Mouse (Mus musculus): ENCODE results near the gene Med1.

DNA sequence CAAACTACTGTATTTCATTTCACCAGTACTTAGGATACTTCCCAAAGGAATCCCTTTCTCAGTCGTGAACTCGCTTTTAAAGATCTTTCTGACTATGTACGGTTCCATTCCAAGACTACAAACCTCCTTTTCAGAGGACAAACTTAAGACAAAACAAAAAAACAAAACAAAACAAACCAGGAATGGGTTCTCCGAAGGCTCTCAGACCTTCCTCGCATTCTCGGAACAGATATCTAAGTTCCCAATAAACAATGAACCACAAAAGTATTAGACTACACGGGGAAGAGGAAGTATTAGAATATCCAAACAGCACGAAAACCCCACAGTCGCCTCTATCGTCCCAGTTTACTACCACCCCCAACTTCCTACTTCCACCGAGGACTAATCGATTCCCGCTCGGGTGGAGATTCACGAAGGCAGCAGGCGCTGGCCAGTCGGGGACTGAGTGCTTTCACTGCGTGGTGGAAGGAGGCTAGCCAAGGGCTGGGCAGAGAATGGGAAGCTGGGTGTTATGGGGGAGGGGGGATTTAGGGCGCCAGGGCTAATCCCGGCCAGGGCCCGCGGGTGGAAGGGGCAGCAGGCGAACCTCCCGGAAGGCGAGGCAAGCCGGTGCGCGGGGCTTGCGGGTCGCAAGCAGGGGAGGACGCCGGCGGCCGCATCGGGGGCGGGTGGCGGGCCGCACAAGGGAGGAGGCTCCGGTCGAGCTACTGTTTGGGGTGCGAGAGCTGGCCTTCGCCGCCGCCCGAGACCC lies 44.4 kb downstream of the Med1 start:
- TF ChIP-seq CTCF (IDR thresholded peaks at IDR 0.05; ENCODE audit: low read depth): no peak
- TF ChIP-seq EP300 (IDR thresholded peaks at IDR 0.05; ENCODE audit: low read depth): no peak

All from liver, postnatal 0 days (tissue).